Mouse (Mus musculus) effector memory CD4-positive, alpha-beta T cell, adult 5 months (primary cell): ENCODE measurements around the gene Cacnb1. TPM values are rescaled to one million over a fixed set of nuclear protein-coding genes. Genes with fewer than 3 reads are reported as not detected.

Experiments
- polyA plus RNA-seq: library from polyadenylated mRNA; unstranded; fragments of 100-300 nt; shearing (Covaris generic); gene quantifications from one replicate; pipeline ENCODE4 v1.2.1, GENCODE M21; 2017

Cacnb1 gene
- 13.5 TPM for polyA plus RNA-seq

GRCm38 (mm10) chr11:98022555-98023371 is at the start of gene Cacnb1:
Cacnb1 (minus strand) TSS chr11:98023034.

GRCm38 (mm10) chr11:98052989-98053834 is 30.4 kb upstream of the Cacnb1 start, which contains the start of gene Stac2:
Stac2 (minus strand) TSS chr11:98053462.

GRCm38 (mm10) chr11:98026570-98027296 is 3.9 kb upstream of the Cacnb1 start, which contains the start of gene Rpl19:
Rpl19 (plus strand) TSS chr11:98026710.

GRCm38 (mm10) chr11:97995564-97996288 is 27.1 kb downstream of the Cacnb1 start, which contains the start of gene Arl5c:
Arl5c (minus strand) TSS chr11:97996181.

GRCm38 (mm10) chr11:97985727-97986677 is 36.8 kb downstream of the Cacnb1 start, which contains the start of gene Plxdc1:
Plxdc1 (minus strand) TSS chr11:97986444.

Other genes with a start within 250 kb of the Cacnb1 start
- not detected for gene 1700001P01Rik, start 247.1 kb downstream of the Cacnb1 start, polyA plus RNA-seq
- 496 TPM for gene Rpl23, start 240.6 kb downstream of the Cacnb1 start, polyA plus RNA-seq
- gene Lasp1, start 224.0 kb downstream of the Cacnb1 start, polyA plus RNA-seq: 114 TPM
- 1.0 TPM for gene B230217C12Rik, start 182.3 kb downstream of the Cacnb1 start, polyA plus RNA-seq
- 0.97 TPM for gene Fbxo47, start 138.9 kb downstream of the Cacnb1 start, polyA plus RNA-seq
- 2.4 TPM for gene Plxdc1, start 36.6 kb downstream of the Cacnb1 start, polyA plus RNA-seq
- 67.3 TPM for gene Arl5c, start 26.9 kb downstream of the Cacnb1 start, polyA plus RNA-seq
- gene Rpl19, start 3.7 kb upstream of the Cacnb1 start, polyA plus RNA-seq: 1,729 TPM
- not detected for gene Stac2, start 30.4 kb upstream of the Cacnb1 start, polyA plus RNA-seq
- gene Fbxl20, start 127.4 kb upstream of the Cacnb1 start, polyA plus RNA-seq: 41.4 TPM
- 63.3 TPM for gene Med1, start 170.3 kb upstream of the Cacnb1 start, polyA plus RNA-seq
- 20.0 TPM for gene Cdk12, start 180.0 kb upstream of the Cacnb1 start, polyA plus RNA-seq